Mouse (Mus musculus): Measurements from ENCODE around the gene Tfr2. TPM values are rescaled to one million over a fixed set of nuclear protein-coding genes. Genes with fewer than 3 reads are reported as not detected.

Tfr2 gene
- polyA plus RNA-seq, 2 experiments: 37.6 to 45.7 TPM

- Histone ChIP-seq H3K4me2 (ENCODE audit: low read depth) (no peak overlapping the region), H3K27me3 (ENCODE audit: control insufficient read depth, insufficient read depth, low read length) (no peaks in the 10 kb centered on the region), H3K9me3 (ENCODE audit: control insufficient read depth, low read length) (no peaks in the 10 kb centered on the region), H3K27ac (no peak overlapping the region), H3K36me3 (replicated peaks; ENCODE audit: control insufficient read depth, insufficient read depth, low read depth) (peaks cover 38% of the 10 kb centered on the region), H3K4me3 (ENCODE audit: insufficient read depth in 1 of 2, low read depth in 2 of 2, low read length in 2 of 2) (no peak overlapping the region), H3K9ac (replicated peaks) (no peak overlapping the region), H3K4me1 (replicated peaks; ENCODE audit: control insufficient read depth in 2 of 2, insufficient read depth in 2 of 2, low read length in 1 of 2) (peaks cover 0 to 7% of the 10 kb centered on the region in 2 experiments; a peak in 3 of 4 replicates)
- no peak for TF ChIP-seq EP300 (IDR thresholded peaks at IDR 0.05; ENCODE audit: low read depth)
- TF ChIP-seq CTCF (IDR thresholded peaks at IDR 0.05; ENCODE audit: low read depth): no peak
- WGBS (ENCODE audit: insufficient replicate concordance): 58% methylated on average over 6 of the region's 6 CpGs
- DNase-seq (ENCODE audit: low read depth in 3 of 3, low spot score in 3 of 3): no peak
- peak; percentile 11; the same call in 1 of the 2 replicates for ATAC-seq (ENCODE audit: insufficient read depth)
Observed at GRCm38 (mm10) chr5:137580246-137580645, 10.6 kb downstream of the Tfr2 start.

- WGBS (ENCODE audit: insufficient replicate concordance): 62% methylated on average over 8 of the region's 8 CpGs
- Histone ChIP-seq H3K36me3 (replicated peaks; ENCODE audit: control insufficient read depth, insufficient read depth, low read depth) (peaks cover 29% of the 10 kb centered on the region), H3K4me2 (ENCODE audit: low read depth) (no peak overlapping the region), H3K9me3 (ENCODE audit: control insufficient read depth, low read length) (no peaks in the 10 kb centered on the region; the same call in 1 of the 2 replicates), H3K27me3 (ENCODE audit: control insufficient read depth, insufficient read depth, low read length) (no peaks in the 10 kb centered on the region), H3K9ac (replicated peaks) (no peak overlapping the region), H3K4me3 (ENCODE audit: insufficient read depth in 1 of 2, low read depth in 2 of 2, low read length in 2 of 2) (no peak overlapping the region), H3K27ac (no peak overlapping the region), H3K4me1 (replicated peaks; ENCODE audit: control insufficient read depth in 2 of 2, insufficient read depth in 2 of 2, low read length in 1 of 2) (peaks cover 0 to 7% of the 10 kb centered on the region in 2 experiments; a peak in 3 of 4 replicates)
- TF ChIP-seq CTCF (IDR thresholded peaks at IDR 0.05; ENCODE audit: low read depth) (no peak), EP300 (IDR thresholded peaks at IDR 0.05; ENCODE audit: low read depth) (no peak)
- DNase-seq (ENCODE audit: low read depth in 3 of 3, low spot score in 3 of 3): no peak
- no peak for ATAC-seq (ENCODE audit: insufficient read depth)
Observed at GRCm38 (mm10) chr5:137582702-137583101, 13.1 kb downstream of the Tfr2 start.

- Histone ChIP-seq H3K9ac (replicated peaks) (no peak overlapping the region), H3K4me1 (replicated peaks; ENCODE audit: control insufficient read depth in 2 of 2, insufficient read depth in 2 of 2, low read length in 1 of 2) (peaks cover 0 to 7% of the 10 kb centered on the region in 2 experiments; a peak in 3 of 4 replicates), H3K27me3 (ENCODE audit: control insufficient read depth, insufficient read depth, low read length) (no peaks in the 10 kb centered on the region), H3K27ac (no peak overlapping the region), H3K4me3 (ENCODE audit: insufficient read depth in 1 of 2, low read depth in 2 of 2, low read length in 2 of 2) (no peak overlapping the region), H3K4me2 (ENCODE audit: low read depth) (peak overlapping the region; percentile 28), H3K9me3 (ENCODE audit: control insufficient read depth, low read length) (no peaks in the 10 kb centered on the region; the same call in 1 of the 2 replicates), H3K36me3 (replicated peaks; ENCODE audit: control insufficient read depth, insufficient read depth, low read depth) (peaks cover 21% of the 10 kb centered on the region)
- DNase-seq (ENCODE audit: low read depth in 3 of 3, low spot score in 3 of 3) (no peak), ATAC-seq (ENCODE audit: insufficient read depth) (no peak)
- 42% methylated on average over 27 of the region's 27 CpGs for WGBS (ENCODE audit: insufficient replicate concordance)
- no peak for TF ChIP-seq EP300 (IDR thresholded peaks at IDR 0.05; ENCODE audit: low read depth)
- TF ChIP-seq CTCF (IDR thresholded peaks at IDR 0.05; ENCODE audit: low read depth): no peak
Observed at GRCm38 (mm10) chr5:137583670-137584169, 14.1 kb downstream of the Tfr2 start.

- DNase-seq (ENCODE audit: low read depth in 3 of 3, low spot score in 3 of 3) (peak in 2 of 3 experiments; percentile 47), ATAC-seq (ENCODE audit: insufficient read depth) (0 out of 2 replicates have a peak, but pooled peaks have one; percentile 36)
- H3K4me3 ChIP-seq (ENCODE audit: insufficient read depth in 1 of 2, low read depth in 2 of 2, low read length in 2 of 2): no peak overlapping the region
- H3K4me2 ChIP-seq (ENCODE audit: low read depth): no peak overlapping the region
- no peaks in the 10 kb centered on the region; the same call in 1 of the 2 replicates for H3K9me3 ChIP-seq (ENCODE audit: control insufficient read depth, low read length)
- TF ChIP-seq EP300 (IDR thresholded peaks at IDR 0.05; ENCODE audit: low read depth) (no peak), CTCF (IDR thresholded peaks at IDR 0.05; ENCODE audit: low read depth) (peak; percentile 78)
- 22% methylated on average over 8 of the region's 8 CpGs for WGBS (ENCODE audit: insufficient replicate concordance)
- no peak overlapping the region for H3K9ac ChIP-seq (replicated peaks)
- H3K27ac ChIP-seq: no peak overlapping the region
- no peaks in the 10 kb centered on the region for H3K27me3 ChIP-seq (ENCODE audit: control insufficient read depth, insufficient read depth, low read length)
- peaks cover 0 to 2% of the 10 kb centered on the region in 2 experiments; a peak in 3 of 4 replicates for H3K4me1 ChIP-seq (replicated peaks; ENCODE audit: control insufficient read depth in 2 of 2, insufficient read depth in 2 of 2, low read length in 1 of 2)
- H3K36me3 ChIP-seq (replicated peaks; ENCODE audit: control insufficient read depth, insufficient read depth, low read depth): peaks cover 9% of the 10 kb centered on the region
Observed at GRCm38 (mm10) chr5:137584976-137585375, 15.3 kb downstream of the Tfr2 start.

- TF ChIP-seq EP300 (IDR thresholded peaks at IDR 0.05; ENCODE audit: low read depth) (no peak), CTCF (IDR thresholded peaks at IDR 0.05; ENCODE audit: low read depth) (no peak)
- H3K9ac ChIP-seq (replicated peaks): no peak overlapping the region
- no peaks in the 10 kb centered on the region for H3K4me1 ChIP-seq (replicated peaks; ENCODE audit: control insufficient read depth in 2 of 2, insufficient read depth in 2 of 2, low read length in 1 of 2)
- no peaks in the 10 kb centered on the region; the same call in 1 of the 2 replicates for H3K9me3 ChIP-seq (ENCODE audit: control insufficient read depth, low read length)
- ATAC-seq (ENCODE audit: insufficient read depth) (no peak), DNase-seq (ENCODE audit: low read depth in 3 of 3, low spot score in 3 of 3) (no peak)
- no peak overlapping the region for H3K4me2 ChIP-seq (ENCODE audit: low read depth)
- no peaks in the 10 kb centered on the region for H3K27me3 ChIP-seq (ENCODE audit: control insufficient read depth, insufficient read depth, low read length)
- H3K27ac ChIP-seq: no peak overlapping the region
- 74% methylated on average over 5 of the region's 5 CpGs for WGBS (ENCODE audit: insufficient replicate concordance)
- no peaks in the 10 kb centered on the region; the same call in 1 of the 2 replicates for H3K36me3 ChIP-seq (replicated peaks; ENCODE audit: control insufficient read depth, insufficient read depth, low read depth)
- H3K4me3 ChIP-seq (ENCODE audit: insufficient read depth in 1 of 2, low read depth in 2 of 2, low read length in 2 of 2): no peak overlapping the region
Observed at GRCm38 (mm10) chr5:137590507-137590906, 20.9 kb downstream of the Tfr2 start.
